ENCODE assay signal across 24 mouse cellular contexts in genomic region chr16:17665568-17665967, GRCm38 (mm10). TPM values are rescaled to one million over a fixed set of nuclear protein-coding genes. Genes with fewer than 3 reads are reported as not detected.
"Had no signal": no experiment of that assay in that cellular context is flagged by ENCODE, and none has a peak within 500 bp of the region (broad histone marks: within the 10 kb centered on the region; RNA-seq: fewer than 3 reads in every experiment).

No protein-coding gene starts in this region.

- H3K4me2 ChIP-seq: heart, embryonic 11.5 days; heart, embryonic 13.5 days; heart, embryonic 15.5 days; hindbrain, embryonic 13.5 days; hindbrain, embryonic 15.5 days; limb, embryonic 13.5 days; limb, embryonic 15.5 days; liver, embryonic 13.5 days; liver, embryonic 15.5 days had no signal

- H3K27me3 ChIP-seq: heart, embryonic 13.5 days; heart, embryonic 15.5 days; hindbrain, embryonic 13.5 days; hindbrain, embryonic 15.5 days; limb, embryonic 13.5 days; limb, embryonic 15.5 days; liver, embryonic 13.5 days; liver, embryonic 15.5 days had no signal

- H3K27ac ChIP-seq: heart, adult 2 months; heart, embryonic 13.5 days; heart, embryonic 15.5 days; hindbrain, embryonic 13.5 days; hindbrain, embryonic 15.5 days; hindbrain, postnatal 0 days; kidney, postnatal 0 days; limb, embryonic 13.5 days; limb, embryonic 15.5 days; liver, embryonic 13.5 days; liver, embryonic 15.5 days had no signal

- H3K4me3 ChIP-seq: heart, adult 2 months; heart, embryonic 13.5 days; heart, embryonic 15.5 days; hindbrain, embryonic 13.5 days; hindbrain, embryonic 15.5 days; limb, embryonic 13.5 days; limb, embryonic 15.5 days; liver, embryonic 13.5 days; liver, embryonic 15.5 days had no signal

- H3K9ac ChIP-seq: forebrain, postnatal 0 days; heart, embryonic 13.5 days; heart, embryonic 15.5 days; hindbrain, embryonic 13.5 days; hindbrain, embryonic 15.5 days; limb, embryonic 13.5 days; limb, embryonic 15.5 days; liver, embryonic 13.5 days; liver, embryonic 15.5 days had no signal

- ATAC-seq: forebrain, postnatal 0 days; hindbrain, postnatal 0 days; intestine, embryonic 16.5 days had no signal

- H3K4me1 ChIP-seq: heart, embryonic 13.5 days; heart, embryonic 15.5 days; hindbrain, embryonic 13.5 days; hindbrain, embryonic 15.5 days; limb, embryonic 13.5 days; limb, embryonic 15.5 days had no signal

- DNase-seq: forebrain, postnatal 0 days; gastrocnemius, postnatal 14 days; gastrocnemius, postnatal 36 days; heart, adult 2 months; heart, postnatal 14 days; heart, postnatal 36 days; kidney, adult 11 months; kidney, postnatal 14 days; layer of hippocampus, adult 9-11 months; layer of hippocampus, postnatal 36 days; left cerebral cortex, postnatal 4 days; liver, embryonic 13.5 days had no signal

- H3K9me3 ChIP-seq: heart, embryonic 13.5 days; heart, embryonic 15.5 days; hindbrain, embryonic 13.5 days; hindbrain, embryonic 15.5 days; limb, embryonic 13.5 days; limb, embryonic 15.5 days; liver, embryonic 13.5 days; liver, embryonic 15.5 days had no signal

RNA-seq across cellular contexts. Expression of gene Ccdc74a, which starts 19.3 kb away (rescaled TPM):
- total RNA-seq: hematopoietic stem cell, adult 5-6 weeks had no signal
